Mouse (Mus musculus): Measurements from ENCODE around the gene 1700001C19Rik.

DNA sequence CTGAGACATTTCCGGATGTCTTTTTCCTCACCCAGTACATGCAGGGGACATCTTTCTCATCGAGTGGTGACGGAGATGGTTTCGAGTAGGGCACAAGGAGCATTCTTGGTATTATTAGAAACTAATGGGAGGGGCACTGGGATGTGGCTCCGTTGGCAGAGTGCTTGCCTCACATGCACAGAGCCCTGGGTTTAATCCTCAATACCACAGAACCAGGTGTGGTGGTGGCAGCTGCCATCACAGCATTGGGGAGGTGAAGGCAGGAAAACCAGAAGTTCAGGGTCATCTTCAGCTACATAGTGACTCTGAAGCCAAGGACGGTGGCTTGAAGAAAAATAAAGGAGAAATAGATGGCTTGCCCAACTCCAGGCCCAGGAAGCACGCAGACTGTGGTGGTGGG, 25.0 kb upstream of the 1700001C19Rik start:
- TF ChIP-seq CTCF (IDR thresholded peaks at IDR 0.05; ENCODE audit: low read depth) (no peak), EP300 (IDR thresholded peaks at IDR 0.05; ENCODE audit: low read depth) (no peak)

Data from liver, postnatal 0 days (tissue).